Mouse (Mus musculus): ENCODE data around the gene Slc6a21. TPM values are rescaled to one million over a fixed set of nuclear protein-coding genes. Genes with fewer than 3 reads are reported as not detected.

The Slc6a21 gene
- polyA plus RNA-seq, 1 experiment from 2014 or later = not detected

DNA sequence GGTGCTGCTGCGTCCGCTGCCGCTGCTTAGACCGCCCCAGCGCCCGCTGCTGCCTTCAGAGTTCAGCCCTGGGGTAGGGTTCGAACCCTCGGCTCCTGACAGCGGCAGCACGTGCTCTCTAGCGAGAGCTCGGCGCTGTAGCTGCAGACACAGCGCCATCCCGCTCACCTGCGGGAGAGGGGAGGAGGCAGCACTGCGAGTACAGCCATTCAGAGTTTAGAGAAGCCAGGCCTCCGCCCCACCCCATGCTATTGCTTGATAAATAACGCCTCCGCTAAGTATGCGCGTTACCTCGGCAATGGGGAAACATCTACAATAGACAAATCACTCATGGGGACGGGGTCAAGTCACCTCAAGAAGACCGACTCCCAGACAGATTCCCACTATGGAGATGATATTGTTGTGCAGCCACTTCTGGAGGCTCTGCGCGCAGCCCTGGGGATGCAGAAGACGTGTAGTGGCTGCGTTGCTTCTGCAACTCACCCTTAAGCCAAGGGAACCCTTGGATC lies 42.9 kb upstream of the Slc6a21 start:
- peak overlapping the region; percentile 25 for H3K4me2 ChIP-seq
- peaks cover 14% of the 10 kb centered on the region for H3K27me3 ChIP-seq (ENCODE audit: control insufficient read depth, insufficient read depth, low read length)
- DNase-seq (ENCODE audit: low spot score, missing footprints) (peak; percentile 92), ATAC-seq (ENCODE audit: low FRiP score) (peak; percentile 23)
- no peak overlapping the region for H3K4me3 ChIP-seq (ENCODE audit: low read depth, low read length)
- H3K4me1 ChIP-seq (ENCODE audit: control insufficient read depth, insufficient read depth, low read length) = peaks cover 29% of the 10 kb centered on the region
- H3K27ac ChIP-seq (ENCODE audit: low read depth, low read length) = peak overlapping the region; percentile 8; the same call in 1 of the 2 replicates
- peak overlapping the region; percentile 51 for H3K9ac ChIP-seq (ENCODE audit: low read length)
- H3K9me3 ChIP-seq (ENCODE audit: control insufficient read depth, low read length) = no peaks in the 10 kb centered on the region
- peaks cover 27% of the 10 kb centered on the region for H3K36me3 ChIP-seq (ENCODE audit: control insufficient read depth, insufficient read depth, low read length)
- WGBS = 7% methylated on average over 29 of the region's 29 CpGs

- H3K4me2 ChIP-seq = peak overlapping the region; percentile 25
- peaks cover 22% of the 10 kb centered on the region for H3K36me3 ChIP-seq (ENCODE audit: control insufficient read depth, insufficient read depth, low read length)
- peak overlapping the region; percentile 40; the same call in 1 of the 2 replicates for H3K27ac ChIP-seq (ENCODE audit: low read depth, low read length)
- H3K4me1 ChIP-seq (ENCODE audit: control insufficient read depth, insufficient read depth, low read length) = peaks cover 29% of the 10 kb centered on the region
- DNase-seq (ENCODE audit: low spot score, missing footprints) (peak; percentile 96), ATAC-seq (ENCODE audit: low FRiP score) (peak; percentile 78)
- H3K9me3 ChIP-seq (ENCODE audit: control insufficient read depth, low read length) = no peaks in the 10 kb centered on the region
- peak overlapping the region; percentile 4; the same call in 1 of the 2 replicates for H3K4me3 ChIP-seq (ENCODE audit: low read depth, low read length)
- H3K9ac ChIP-seq (ENCODE audit: low read length) = peak overlapping the region; percentile 34
- WGBS = 4% methylated on average over 21 of the region's 21 CpGs
- H3K27me3 ChIP-seq (ENCODE audit: control insufficient read depth, insufficient read depth, low read length) = peaks cover 14% of the 10 kb centered on the region
These were observed 42.3 kb upstream of the Slc6a21 start for GRCm38 (mm10) chr7:45234922-45235571.

GRCm38 (mm10) chr7:45235656-45236180 lies 41.6 kb upstream of the Slc6a21 start:
- peak; percentile 40 for ATAC-seq (ENCODE audit: low FRiP score)
- H3K9ac ChIP-seq (ENCODE audit: low read length) = peak overlapping the region; percentile 34
- H3K4me2 ChIP-seq = peak overlapping the region; percentile 25; the same call in 1 of the 2 replicates
- peaks cover 32% of the 10 kb centered on the region for H3K4me1 ChIP-seq (ENCODE audit: control insufficient read depth, insufficient read depth, low read length)
- H3K27me3 ChIP-seq (ENCODE audit: control insufficient read depth, insufficient read depth, low read length) = peaks cover 16% of the 10 kb centered on the region
- peaks cover 22% of the 10 kb centered on the region for H3K36me3 ChIP-seq (ENCODE audit: control insufficient read depth, insufficient read depth, low read length)
- H3K9me3 ChIP-seq (ENCODE audit: control insufficient read depth, low read length) = no peaks in the 10 kb centered on the region
- 27% methylated on average over 17 of the region's 17 CpGs for WGBS
- DNase-seq (ENCODE audit: low spot score, missing footprints) = peak; percentile 93
- H3K27ac ChIP-seq (ENCODE audit: low read depth, low read length) = peak overlapping the region; percentile 40
- H3K4me3 ChIP-seq (ENCODE audit: low read depth, low read length) = peak overlapping the region; percentile 4; the same call in 1 of the 2 replicates

- no peak overlapping the region for H3K4me2 ChIP-seq
- peaks cover 23% of the 10 kb centered on the region for H3K27me3 ChIP-seq (ENCODE audit: control insufficient read depth, insufficient read depth, low read length)
- no peak overlapping the region for H3K9ac ChIP-seq (ENCODE audit: low read length)
- DNase-seq (ENCODE audit: low spot score, missing footprints) = no peak
- no peaks in the 10 kb centered on the region for H3K9me3 ChIP-seq (ENCODE audit: control insufficient read depth, low read length)
- H3K36me3 ChIP-seq (ENCODE audit: control insufficient read depth, insufficient read depth, low read length) = peaks cover under 1% of the 10 kb centered on the region; the same call in 1 of the 2 replicates
- ATAC-seq (ENCODE audit: low FRiP score) = no peak
- H3K4me3 ChIP-seq (ENCODE audit: low read depth, low read length) = no peak overlapping the region
- no peak overlapping the region for H3K27ac ChIP-seq (ENCODE audit: low read depth, low read length)
- WGBS = 74% methylated on average over 17 of the region's 17 CpGs
- peaks cover 34% of the 10 kb centered on the region for H3K4me1 ChIP-seq (ENCODE audit: control insufficient read depth, insufficient read depth, low read length)
These were observed 39.3 kb upstream of the Slc6a21 start for GRCm38 (mm10) chr7:45237747-45238699.

DNA sequence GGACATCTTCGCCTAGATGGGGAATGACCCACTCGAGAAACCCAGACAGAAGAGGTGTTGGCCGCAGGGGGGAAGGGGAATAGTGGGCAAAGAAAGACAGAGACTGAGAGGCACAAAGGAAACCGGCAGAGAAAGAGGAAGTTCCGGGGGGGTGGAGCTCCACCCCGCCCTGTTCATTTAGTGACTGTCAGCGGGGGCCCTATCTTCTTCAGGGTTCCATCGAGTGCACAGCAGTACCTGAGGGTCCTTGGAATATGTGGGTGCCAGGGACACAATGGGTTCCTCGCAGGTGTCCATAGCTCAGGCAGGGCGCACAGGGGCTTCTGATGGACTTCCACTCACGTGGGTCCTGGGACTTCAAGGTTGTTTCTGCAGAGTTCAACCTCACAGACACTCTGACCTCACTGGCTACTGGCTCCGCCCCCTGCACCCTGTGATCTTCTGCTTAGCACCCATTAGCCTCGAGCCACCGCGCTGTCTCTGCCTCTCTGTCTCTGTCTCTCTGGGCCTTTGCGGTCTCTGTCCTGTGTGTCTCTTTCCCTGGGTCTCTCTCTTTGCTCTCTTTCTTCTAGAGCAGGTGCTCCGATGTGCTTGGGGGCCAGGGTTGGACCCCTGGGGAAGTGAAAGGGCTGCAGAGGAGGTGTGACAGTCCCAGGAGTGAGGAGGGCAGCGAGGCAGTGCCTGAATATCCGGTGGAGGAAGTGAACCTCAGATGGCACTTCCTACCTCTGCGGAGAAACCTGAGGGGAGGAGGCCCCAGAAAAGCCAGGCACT lies 38.4 kb upstream of the Slc6a21 start, which contains the start of gene Cd37:
TSS of gene Cd37 (minus strand) at position 393 of the 774 bp plus-strand sequence.
- Histone ChIP-seq H3K9ac (ENCODE audit: low read length) (no peak within 1 kb of the TSS), H3K27ac (ENCODE audit: low read depth, low read length) (no peak within 1 kb of the TSS), H3K4me1 (ENCODE audit: control insufficient read depth, insufficient read depth, low read length) (peaks cover 26% of the 10 kb centered on the region), H3K4me3 (ENCODE audit: low read depth, low read length) (no peak within 1 kb of the TSS), H3K36me3 (ENCODE audit: control insufficient read depth, insufficient read depth, low read length) (no peaks in the 10 kb centered on the region), H3K9me3 (ENCODE audit: control insufficient read depth, low read length) (no peaks in the 10 kb centered on the region), H3K27me3 (ENCODE audit: control insufficient read depth, insufficient read depth, low read length) (peaks cover 23% of the 10 kb centered on the region), H3K4me2 (no peak within 1 kb of the TSS)
- no peak for ATAC-seq (ENCODE audit: low FRiP score)
- 39% methylated on average over 20 of the region's 20 CpGs for WGBS
- no peak for DNase-seq (ENCODE audit: low spot score, missing footprints)

GRCm38 (mm10) chr7:45240109-45240508 lies 37.2 kb upstream of the Slc6a21 start:
- Histone ChIP-seq H3K4me1 (ENCODE audit: control insufficient read depth, insufficient read depth, low read length) (peaks cover 15% of the 10 kb centered on the region; the same call in 1 of the 2 replicates), H3K9me3 (ENCODE audit: control insufficient read depth, low read length) (no peaks in the 10 kb centered on the region), H3K9ac (ENCODE audit: low read length) (no peak overlapping the region), H3K4me3 (ENCODE audit: low read depth, low read length) (no peak overlapping the region), H3K4me2 (no peak overlapping the region), H3K27me3 (ENCODE audit: control insufficient read depth, insufficient read depth, low read length) (peaks cover 23% of the 10 kb centered on the region), H3K27ac (ENCODE audit: low read depth, low read length) (no peak overlapping the region), H3K36me3 (ENCODE audit: control insufficient read depth, insufficient read depth, low read length) (no peaks in the 10 kb centered on the region)
- no peak for DNase-seq (ENCODE audit: low spot score, missing footprints)
- ATAC-seq (ENCODE audit: low FRiP score) = no peak
- WGBS = 75% methylated on average over 7 of the region's 7 CpGs

- WGBS = 8% methylated on average over 51 of the region's 53 CpGs
- Histone ChIP-seq H3K27me3 (ENCODE audit: control insufficient read depth, insufficient read depth, low read length) (peaks cover 23% of the 10 kb centered on the region), H3K4me2 (peak within 1 kb of the TSS; percentile 35), H3K4me3 (ENCODE audit: low read depth, low read length) (peak within 1 kb of the TSS; percentile 6), H3K4me1 (ENCODE audit: control insufficient read depth, insufficient read depth, low read length) (peaks cover 9% of the 10 kb centered on the region; the same call in 1 of the 2 replicates), H3K9ac (ENCODE audit: low read length) (peak within 1 kb of the TSS; percentile 21), H3K36me3 (ENCODE audit: control insufficient read depth, insufficient read depth, low read length) (no peaks in the 10 kb centered on the region), H3K27ac (ENCODE audit: low read depth, low read length) (no peak within 1 kb of the TSS), H3K9me3 (ENCODE audit: control insufficient read depth, low read length) (no peaks in the 10 kb centered on the region)
- peak; percentile 95 for DNase-seq (ENCODE audit: low spot score, missing footprints)
- peak; percentile 52; the same call in 1 of the 2 replicates for ATAC-seq (ENCODE audit: low FRiP score)
These were observed 36.5 kb upstream of the Slc6a21 start, which contains the start of gene Slc6a16 for GRCm38 (mm10) chr7:45240633-45241388. TSS of gene Slc6a16 (plus strand) at chr7:45241085.

All from midbrain, embryonic 11.5 days (tissue).